Mouse (Mus musculus) heart, adult 18-20 months (tissue): Measurements from ENCODE around the gene Rab11fip4. TPM values are rescaled to one million over a fixed set of nuclear protein-coding genes. Genes with fewer than 3 reads are reported as not detected.

Experiments
- DNase-seq, 2 experiments: peaks; one replicate each; pipeline ENCODE4 v3.0.0; 2021 to 2022; ENCODE audit warnings: mixed read lengths in 1 of 2
- total RNA-seq, 2 experiments: library from RNA; stranded (reverse); gene quantifications; 2 replicates each; pipeline ENCODE4 v1.2.3; 2021

Gene Rab11fip4
- total RNA-seq, 2 experiments from 2014 or later = 0.15 to 0.36 TPM

- DNase-seq = no peak
Measured at GRCm38 (mm10) chr11:79654407-79654831, 63.4 kb downstream of the Rab11fip4 start.

GRCm38 (mm10) chr11:79655592-79655991 is 64.6 kb downstream of the Rab11fip4 start:
- no peak for DNase-seq

GRCm38 (mm10) chr11:79656491-79656890 is 65.5 kb downstream of the Rab11fip4 start:
- no peak for DNase-seq

GRCm38 (mm10) chr11:79657053-79657452 is 66.0 kb downstream of the Rab11fip4 start:
- no peak for DNase-seq

GRCm38 (mm10) chr11:79658205-79658825 is 67.3 kb downstream of the Rab11fip4 start:
- DNase-seq = peak in 1 of 2 experiments; percentile 10

- peak; percentile 22 to 26 for DNase-seq
Measured at GRCm38 (mm10) chr11:79660361-79661205, 69.6 kb downstream of the Rab11fip4 start.

GRCm38 (mm10) chr11:79661877-79662545 is 71.0 kb downstream of the Rab11fip4 start:
- DNase-seq = no peak

- no peak for DNase-seq
Measured at GRCm38 (mm10) chr11:79663158-79663557, 72.1 kb downstream of the Rab11fip4 start.

GRCm38 (mm10) chr11:79663570-79663969 is 72.6 kb downstream of the Rab11fip4 start:
- no peak for DNase-seq

GRCm38 (mm10) chr11:79666544-79666943 is 75.5 kb downstream of the Rab11fip4 start:
- peak in 1 of 2 experiments; percentile 61 for DNase-seq

GRCm38 (mm10) chr11:79669210-79669609 is 78.2 kb downstream of the Rab11fip4 start:
- DNase-seq = no peak

GRCm38 (mm10) chr11:79669947-79670346 is 78.9 kb downstream of the Rab11fip4 start:
- no peak for DNase-seq

GRCm38 (mm10) chr11:79670411-79670945 is 79.5 kb downstream of the Rab11fip4 start:
- DNase-seq = no peak

- no peak for DNase-seq
Measured at GRCm38 (mm10) chr11:79671668-79672281, 80.8 kb downstream of the Rab11fip4 start.

GRCm38 (mm10) chr11:79673072-79673471 is 82.1 kb downstream of the Rab11fip4 start:
- peak in 1 of 2 experiments; percentile 63 for DNase-seq

- DNase-seq = no peak
Measured at GRCm38 (mm10) chr11:79673717-79674116, 82.7 kb downstream of the Rab11fip4 start.

- DNase-seq = no peak
Measured at GRCm38 (mm10) chr11:79674231-79674630, 83.2 kb downstream of the Rab11fip4 start.

GRCm38 (mm10) chr11:79674632-79675031 is 83.6 kb downstream of the Rab11fip4 start:
- peak; percentile 37 to 66 for DNase-seq

GRCm38 (mm10) chr11:79675285-79675684 is 84.3 kb downstream of the Rab11fip4 start:
- DNase-seq = no peak

GRCm38 (mm10) chr11:79675994-79676393 is 85.0 kb downstream of the Rab11fip4 start:
- no peak for DNase-seq

- no peak for DNase-seq
Measured at GRCm38 (mm10) chr11:79676483-79676967, 85.5 kb downstream of the Rab11fip4 start.

GRCm38 (mm10) chr11:79677402-79677801 is 86.4 kb downstream of the Rab11fip4 start:
- DNase-seq = no peak
